Mouse (Mus musculus): ENCODE measurements around the gene 4921539E11Rik. TPM values are rescaled to one million over a fixed set of nuclear protein-coding genes. Genes with fewer than 3 reads are reported as not detected.
A peak's percentile ranks its signal among the peaks of the same experiment; 100 is the strongest.

4921539E11Rik gene
- polyA plus RNA-seq, 1 experiment from 2014 or later = not detected

DNA sequence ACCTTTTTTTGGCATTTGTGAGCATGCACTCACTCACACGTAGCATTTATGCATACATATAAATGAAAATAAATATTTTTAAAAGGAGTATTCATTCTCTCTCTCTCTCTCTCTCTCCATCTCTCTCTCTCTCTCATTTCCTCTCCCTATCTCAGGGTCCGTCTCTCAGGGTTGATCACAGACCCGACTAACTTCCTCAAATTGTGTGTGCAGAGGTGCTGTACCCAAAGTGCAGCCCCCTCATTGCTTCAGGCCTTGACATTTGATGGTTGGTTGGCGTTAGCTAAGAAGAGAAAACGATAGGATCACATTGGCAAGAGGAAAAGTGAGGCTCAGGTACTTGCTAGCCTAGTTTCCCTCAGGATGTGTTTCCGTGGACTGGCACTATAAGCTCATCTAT is 68.9 kb downstream of the 4921539E11Rik start:
- Histone ChIP-seq H3K4me2 (no peak overlapping the region), H3K9me3 (replicated peaks) (no peaks in the 10 kb centered on the region), H3K27ac (no peak overlapping the region), H3K4me3 (no peak overlapping the region), H3K27me3 (no peaks in the 10 kb centered on the region), H3K9ac (no peak overlapping the region), H3K36me3 (ENCODE audit: poor library complexity, severe bottlenecking) (no peaks in the 10 kb centered on the region), H3K4me1 (no peaks in the 10 kb centered on the region)
- no peak for ATAC-seq
- 87% methylated on average over 6 of the region's 6 CpGs for WGBS

DNA sequence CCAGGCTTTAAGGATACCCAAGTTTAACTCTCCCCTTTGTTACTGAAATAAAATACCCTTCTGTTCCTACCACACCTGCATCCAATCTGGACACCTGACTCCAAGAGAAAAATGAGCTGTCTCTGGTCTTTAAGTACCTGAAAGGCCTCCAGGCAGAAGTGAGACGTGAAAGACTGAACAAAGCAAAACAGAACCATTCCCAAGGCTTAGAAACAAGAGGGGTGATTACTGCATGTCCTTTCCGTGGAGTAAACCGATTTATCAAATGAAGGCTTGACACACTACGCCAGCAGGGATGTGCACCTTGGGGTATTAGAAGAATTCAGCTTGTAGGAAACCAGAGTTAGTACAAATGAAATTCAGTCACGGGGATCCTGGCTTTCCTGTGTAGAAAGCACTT is 71.7 kb downstream of the 4921539E11Rik start:
- Histone ChIP-seq H3K4me3 (no peak overlapping the region), H3K36me3 (ENCODE audit: poor library complexity, severe bottlenecking) (no peaks in the 10 kb centered on the region), H3K9me3 (replicated peaks) (no peaks in the 10 kb centered on the region), H3K4me1 (peaks cover 5% of the 10 kb centered on the region), H3K27ac (no peak overlapping the region), H3K27me3 (no peaks in the 10 kb centered on the region), H3K9ac (no peak overlapping the region), H3K4me2 (no peak overlapping the region)
- ATAC-seq = no peak
- WGBS = 72% methylated on average over 5 of the region's 5 CpGs

DNA sequence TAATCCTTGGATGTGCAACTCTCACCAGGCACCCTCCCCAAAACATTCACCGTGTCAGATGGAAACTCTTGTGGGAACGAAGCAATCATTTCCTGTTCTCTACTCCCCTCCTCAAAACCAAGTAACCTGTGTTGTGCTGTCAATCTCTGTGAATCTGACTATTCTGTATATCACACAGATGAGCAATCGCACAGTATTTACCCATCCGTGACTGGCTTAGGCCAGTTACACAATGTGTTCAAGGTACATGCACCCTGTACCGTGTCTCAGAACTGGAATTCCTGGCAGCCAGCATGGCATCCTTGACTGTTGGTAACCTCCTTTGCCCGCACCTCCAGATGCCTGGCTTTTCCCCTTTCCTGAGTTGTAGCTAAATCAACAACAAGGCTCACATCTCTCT is 74.6 kb downstream of the 4921539E11Rik start:
- Histone ChIP-seq H3K27ac (no peak overlapping the region), H3K4me3 (no peak overlapping the region), H3K4me1 (peaks cover 18% of the 10 kb centered on the region), H3K4me2 (no peak overlapping the region), H3K36me3 (ENCODE audit: poor library complexity, severe bottlenecking) (peaks cover 1% of the 10 kb centered on the region; the same call in 1 of the 2 replicates), H3K27me3 (no peaks in the 10 kb centered on the region), H3K9me3 (replicated peaks) (no peaks in the 10 kb centered on the region), H3K9ac (no peak overlapping the region)
- ATAC-seq = no peak
- 86% methylated on average over 6 of the region's 6 CpGs for WGBS

DNA sequence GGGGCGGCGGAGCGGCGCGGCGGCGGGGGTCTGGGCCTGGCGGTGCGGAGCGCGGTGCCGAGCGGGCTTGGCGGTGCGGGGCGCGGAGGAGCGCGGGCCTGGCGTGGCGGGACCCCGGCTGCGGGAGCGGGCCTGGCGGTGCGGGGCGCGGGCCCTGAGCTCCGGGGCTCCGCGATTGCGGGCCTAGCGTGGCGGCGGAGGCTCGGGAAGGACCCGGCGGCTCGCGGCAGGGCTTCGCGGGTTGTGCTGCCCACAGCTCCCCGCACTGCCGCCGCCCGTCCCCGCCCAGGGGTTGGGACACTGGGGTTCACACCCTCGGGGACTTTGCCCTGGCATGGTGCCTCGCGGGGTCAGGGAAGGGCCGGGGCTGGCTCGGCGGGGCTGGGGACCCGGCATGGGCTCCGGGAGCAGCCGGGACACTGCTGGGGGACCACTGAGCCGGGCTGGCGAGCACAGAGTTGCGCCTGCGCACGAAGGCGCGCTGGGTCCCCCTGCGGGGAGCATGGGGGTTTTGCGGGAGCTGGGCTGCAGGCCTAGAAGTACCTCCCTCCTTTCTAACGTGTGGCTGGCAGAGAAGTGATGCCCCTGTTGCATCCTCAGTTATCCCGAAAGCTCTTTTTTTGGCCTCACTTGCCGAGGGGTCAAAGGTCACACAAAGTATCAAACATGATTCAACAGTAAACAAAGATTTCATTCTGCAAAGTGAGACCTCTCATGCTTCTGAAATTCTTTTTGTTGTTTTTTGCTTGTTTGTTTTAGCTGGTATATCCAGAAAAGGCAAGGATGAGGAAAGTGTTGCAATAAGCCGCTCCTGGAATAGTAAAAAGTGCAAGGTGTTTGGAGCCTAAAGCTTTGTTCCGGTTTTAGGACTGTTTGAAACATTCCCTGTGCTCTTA is 75.5 kb downstream of the 4921539E11Rik start, which contains the start of gene Slc35d1:
Slc35d1 (minus strand) TSS at position 240 of the 896 bp plus-strand sequence.
- H3K9ac ChIP-seq = peak within 1 kb of the TSS; percentile 97
- H3K4me1 ChIP-seq = peaks cover 18% of the 10 kb centered on the region
- H3K27me3 ChIP-seq = no peaks in the 10 kb centered on the region
- peaks cover 6% of the 10 kb centered on the region for H3K36me3 ChIP-seq (ENCODE audit: poor library complexity, severe bottlenecking)
- peak within 1 kb of the TSS; percentile 99 for H3K27ac ChIP-seq
- H3K4me2 ChIP-seq = peak within 1 kb of the TSS; percentile 76
- H3K9me3 ChIP-seq (replicated peaks) = no peaks in the 10 kb centered on the region
- WGBS = 3% methylated on average over 51 of the region's 70 CpGs
- ATAC-seq = peak; percentile 97
- peak within 1 kb of the TSS; percentile 90 for H3K4me3 ChIP-seq

DNA sequence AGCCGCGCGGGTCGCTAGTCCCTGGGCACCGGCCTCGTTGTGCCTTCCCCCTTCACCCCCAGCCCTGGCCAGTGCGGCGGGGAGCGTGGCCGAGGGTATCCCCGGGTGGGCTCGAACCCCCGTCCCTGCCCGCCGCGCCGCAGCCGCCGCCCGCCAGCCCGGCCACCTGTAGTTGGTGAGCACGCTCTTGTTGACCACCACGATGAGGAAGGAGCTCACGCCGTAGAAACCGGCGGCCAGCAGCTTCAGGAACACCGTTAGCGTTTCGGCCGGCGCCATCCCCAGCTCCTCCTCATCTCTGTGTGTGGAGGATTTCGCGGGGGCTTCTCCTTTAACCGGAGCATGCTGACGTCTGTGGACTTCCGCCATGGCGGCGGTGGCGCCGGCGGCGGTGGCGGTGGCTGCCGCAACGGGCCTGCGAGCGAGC is 76.2 kb downstream of the 4921539E11Rik start:
- Histone ChIP-seq H3K9me3 (replicated peaks) (no peaks in the 10 kb centered on the region), H3K27me3 (no peaks in the 10 kb centered on the region), H3K36me3 (ENCODE audit: poor library complexity, severe bottlenecking) (peaks cover 13% of the 10 kb centered on the region), H3K9ac (peak overlapping the region; percentile 97), H3K27ac (peak overlapping the region; percentile 99), H3K4me1 (peaks cover 18% of the 10 kb centered on the region), H3K4me2 (peak overlapping the region; percentile 76), H3K4me3 (peak overlapping the region; percentile 90)
- peak; percentile 80 for ATAC-seq
- under 1% methylated on average over 38 of the region's 48 CpGs for WGBS

DNA sequence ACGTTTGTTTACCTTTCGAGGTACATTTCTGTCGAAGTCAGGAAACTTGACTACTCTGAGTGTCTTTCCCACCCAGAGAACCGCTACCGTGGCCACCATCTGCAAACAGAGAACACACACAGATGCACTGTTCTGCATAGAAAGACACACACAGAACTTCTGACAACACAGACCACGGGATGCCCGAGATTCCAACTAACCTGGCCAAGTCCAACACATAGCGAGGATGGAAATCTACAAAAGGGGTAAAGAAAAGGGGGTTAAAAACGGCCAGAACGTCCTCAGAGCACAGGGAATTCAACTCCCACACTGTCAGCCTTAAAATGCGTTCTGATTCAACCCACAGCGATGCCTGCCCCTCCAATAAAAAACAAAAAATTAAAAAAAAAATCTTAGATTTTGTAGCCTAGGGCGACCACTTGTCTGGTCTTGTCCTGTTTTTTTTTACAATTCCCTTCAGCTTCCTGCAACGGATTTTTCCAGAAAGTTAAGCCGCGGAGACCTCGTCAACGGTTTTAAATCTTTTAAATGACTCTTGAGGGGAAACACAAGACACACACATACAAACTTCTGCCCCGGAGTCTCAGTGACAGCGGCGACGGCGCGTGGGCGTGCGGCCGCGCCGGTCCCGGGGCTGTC is 76.7 kb downstream of the 4921539E11Rik start:
- H3K27me3 ChIP-seq = no peaks in the 10 kb centered on the region
- H3K4me3 ChIP-seq = peak overlapping the region; percentile 90
- H3K36me3 ChIP-seq (ENCODE audit: poor library complexity, severe bottlenecking) = peaks cover 18% of the 10 kb centered on the region
- H3K4me1 ChIP-seq = peaks cover 18% of the 10 kb centered on the region
- H3K4me2 ChIP-seq = peak overlapping the region; percentile 76
- WGBS = 5% methylated on average over 30 of the region's 30 CpGs
- no peak for ATAC-seq
- H3K9ac ChIP-seq = peak overlapping the region; percentile 97
- H3K27ac ChIP-seq = peak overlapping the region; percentile 99
- no peaks in the 10 kb centered on the region for H3K9me3 ChIP-seq (replicated peaks)

DNA sequence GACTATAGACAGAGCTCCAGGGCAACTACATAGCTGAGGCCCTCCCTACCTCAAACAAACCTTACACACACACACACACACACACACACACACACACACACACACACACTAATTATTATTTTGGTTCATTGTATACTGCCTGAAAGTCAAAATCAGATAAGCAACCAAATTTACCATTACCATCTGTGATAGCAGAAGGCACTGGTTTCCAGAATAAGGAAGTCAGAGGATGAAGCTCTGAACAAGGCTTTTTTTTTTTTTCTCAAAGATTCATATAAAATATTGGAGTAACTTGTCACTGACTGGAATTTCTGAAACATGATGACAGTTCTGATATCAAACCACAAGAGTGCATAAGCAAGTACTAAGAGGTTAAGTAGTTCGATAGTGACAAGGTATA is 82.1 kb downstream of the 4921539E11Rik start:
- 90% methylated on average over 1 of the region's 1 CpGs for WGBS
- H3K36me3 ChIP-seq (ENCODE audit: poor library complexity, severe bottlenecking) = peaks cover 42% of the 10 kb centered on the region
- H3K27ac ChIP-seq = no peak overlapping the region
- no peaks in the 10 kb centered on the region for H3K27me3 ChIP-seq
- H3K4me1 ChIP-seq = peaks cover 9% of the 10 kb centered on the region
- H3K9me3 ChIP-seq (replicated peaks) = no peaks in the 10 kb centered on the region
- H3K4me2 ChIP-seq = no peak overlapping the region
- no peak for ATAC-seq
- no peak overlapping the region for H3K9ac ChIP-seq
- no peak overlapping the region for H3K4me3 ChIP-seq

DNA sequence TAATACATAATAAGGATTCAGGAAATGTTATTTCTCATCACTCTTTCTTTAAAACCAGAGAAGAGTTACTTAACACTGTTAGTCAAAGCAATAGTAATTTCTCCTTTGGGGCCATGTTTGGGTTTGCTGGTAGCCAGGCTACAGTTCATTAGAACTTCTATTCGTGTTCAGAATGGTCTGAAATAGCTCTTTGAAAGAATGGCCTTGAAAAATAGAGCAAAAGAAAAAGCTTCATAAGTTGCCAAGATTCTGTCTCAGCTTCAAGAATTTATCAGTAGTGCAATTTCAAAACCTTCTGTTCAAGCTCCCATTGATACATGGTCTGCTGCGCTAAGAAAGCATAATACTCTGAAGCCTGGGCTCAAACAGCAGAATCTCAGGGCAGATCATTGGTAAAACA is 87.0 kb downstream of the 4921539E11Rik start:
- Histone ChIP-seq H3K9ac (no peak overlapping the region), H3K4me2 (no peak overlapping the region), H3K36me3 (ENCODE audit: poor library complexity, severe bottlenecking) (peaks cover 34% of the 10 kb centered on the region), H3K4me1 (no peaks in the 10 kb centered on the region), H3K9me3 (replicated peaks) (no peaks in the 10 kb centered on the region), H3K4me3 (no peak overlapping the region), H3K27ac (no peak overlapping the region), H3K27me3 (no peaks in the 10 kb centered on the region)
- WGBS = 70% methylated on average over 2 of the region's 2 CpGs
- ATAC-seq = no peak

DNA sequence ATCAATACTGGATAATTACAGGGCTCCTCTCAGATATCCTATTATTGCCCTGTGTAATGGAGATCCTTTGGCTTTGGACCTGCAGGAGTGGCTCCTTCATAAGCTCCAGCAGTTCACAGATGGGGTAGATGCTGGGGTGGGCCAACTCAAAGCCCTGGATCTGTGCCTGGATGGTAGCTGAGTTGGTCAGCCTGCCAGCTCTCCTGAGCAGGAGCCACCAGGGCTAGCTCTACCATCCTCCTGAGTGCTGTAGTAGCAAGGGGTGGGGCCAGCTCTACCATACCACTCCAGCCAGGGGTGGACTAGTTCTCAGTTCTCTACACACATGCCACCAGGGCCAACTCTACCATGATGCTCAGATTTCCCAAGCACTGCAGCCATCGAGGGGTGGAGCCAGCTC is 90.6 kb downstream of the 4921539E11Rik start:
- Histone ChIP-seq H3K4me1 (no peaks in the 10 kb centered on the region), H3K27ac (no peak overlapping the region), H3K36me3 (ENCODE audit: poor library complexity, severe bottlenecking) (peaks cover 26% of the 10 kb centered on the region), H3K9ac (no peak overlapping the region), H3K27me3 (no peaks in the 10 kb centered on the region), H3K4me2 (no peak overlapping the region), H3K9me3 (replicated peaks) (no peaks in the 10 kb centered on the region), H3K4me3 (no peak overlapping the region)
- ATAC-seq = no peak
- 88% methylated on average over 1 of the region's 1 CpGs for WGBS

DNA sequence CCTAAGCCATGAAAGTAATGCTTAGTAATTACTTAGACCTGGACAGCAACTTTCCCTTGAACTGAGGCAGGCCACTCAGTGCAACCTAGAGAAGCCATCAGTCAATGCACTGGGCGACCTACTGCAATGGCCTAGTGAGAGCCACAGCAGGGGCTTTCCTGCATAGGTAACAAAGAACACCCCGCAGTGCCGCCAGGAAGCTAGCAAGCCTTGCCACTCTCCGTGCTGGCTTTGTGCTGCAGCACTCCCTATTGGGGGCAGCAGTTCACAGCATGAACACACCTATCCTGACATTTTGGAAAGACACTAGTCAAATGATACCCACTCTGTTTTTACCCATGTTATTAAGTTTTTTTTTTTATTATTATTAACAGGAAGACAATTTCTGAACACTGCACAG is 91.6 kb downstream of the 4921539E11Rik start:
- no peak for ATAC-seq
- H3K27me3 ChIP-seq = no peaks in the 10 kb centered on the region
- no peak overlapping the region for H3K9ac ChIP-seq
- no peaks in the 10 kb centered on the region for H3K4me1 ChIP-seq
- H3K9me3 ChIP-seq (replicated peaks) = no peaks in the 10 kb centered on the region
- 28% methylated on average over 4 of the region's 4 CpGs for WGBS
- no peak overlapping the region for H3K27ac ChIP-seq
- H3K4me3 ChIP-seq = no peak overlapping the region
- peaks cover 19% of the 10 kb centered on the region; the same call in 1 of the 2 replicates for H3K36me3 ChIP-seq (ENCODE audit: poor library complexity, severe bottlenecking)
- no peak overlapping the region for H3K4me2 ChIP-seq

DNA sequence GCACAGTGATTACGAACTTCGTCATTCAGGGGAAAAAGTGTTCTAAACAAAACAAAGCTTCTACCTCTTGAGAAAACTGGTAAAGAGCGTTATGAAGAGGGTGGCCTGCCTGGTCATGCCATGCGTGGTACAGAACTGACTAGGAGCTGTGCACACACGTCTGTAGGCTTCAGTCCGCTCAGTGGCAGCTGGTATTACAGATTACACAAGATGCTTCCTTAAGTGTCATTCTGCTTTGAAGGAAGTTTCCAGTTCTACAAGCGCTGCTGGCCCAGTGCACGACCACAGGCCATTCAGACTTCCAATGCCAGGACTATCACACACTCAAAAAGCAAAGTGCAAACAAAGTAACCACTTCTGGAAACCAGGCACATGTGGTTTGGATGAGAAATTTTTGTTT is 93.3 kb downstream of the 4921539E11Rik start:
- Histone ChIP-seq H3K9me3 (replicated peaks) (no peaks in the 10 kb centered on the region), H3K9ac (no peak overlapping the region), H3K27ac (no peak overlapping the region), H3K4me3 (no peak overlapping the region), H3K4me1 (no peaks in the 10 kb centered on the region), H3K4me2 (no peak overlapping the region), H3K36me3 (ENCODE audit: poor library complexity, severe bottlenecking) (peaks cover 33% of the 10 kb centered on the region), H3K27me3 (no peaks in the 10 kb centered on the region)
- no peak for ATAC-seq
- 91% methylated on average over 8 of the region's 8 CpGs for WGBS

DNA sequence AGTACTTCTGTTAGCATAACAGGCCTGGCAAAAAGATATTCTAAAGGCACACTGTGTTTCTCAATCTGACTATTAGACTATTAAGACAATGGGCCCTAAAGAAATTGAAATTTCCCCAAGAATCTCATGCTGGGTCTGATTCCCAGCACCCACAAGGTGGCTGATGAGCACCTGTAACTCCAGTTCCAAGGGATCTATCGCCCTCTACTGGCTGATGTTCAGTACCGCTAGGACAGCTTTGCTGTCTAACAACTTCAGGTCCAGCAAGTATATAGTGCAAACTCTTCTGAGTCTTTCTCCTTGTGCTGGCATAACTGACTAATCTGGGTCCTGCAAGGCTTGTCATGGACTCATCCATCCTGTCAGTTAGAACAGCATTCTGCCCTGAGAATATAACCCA is 98.2 kb downstream of the 4921539E11Rik start:
- H3K4me3 ChIP-seq = no peak overlapping the region
- H3K27me3 ChIP-seq = no peaks in the 10 kb centered on the region
- WGBS = 96% methylated on average over 2 of the region's 2 CpGs
- H3K36me3 ChIP-seq (ENCODE audit: poor library complexity, severe bottlenecking) = peaks cover 55% of the 10 kb centered on the region
- H3K9me3 ChIP-seq (replicated peaks) = no peaks in the 10 kb centered on the region
- no peak for ATAC-seq
- H3K9ac ChIP-seq = no peak overlapping the region
- no peaks in the 10 kb centered on the region for H3K4me1 ChIP-seq
- no peak overlapping the region for H3K27ac ChIP-seq
- H3K4me2 ChIP-seq = no peak overlapping the region
